In genomic region chr6:17170782-17171272, GRCm38 (mm10) we compare ENCODE assay signal across 8 mouse cellular contexts.
DNase-seq lines count a peak whose midpoint lies in the region; ATAC-seq and TF ChIP-seq lines count a peak whose summit lies in the region.

No protein-coding gene starts in this region.

- ATAC-seq in liver, postnatal 0 days, result no peak
- no peak for ATAC-seq in liver, embryonic 12.5 days
- peak; percentile 35 for ATAC-seq in forebrain, embryonic 14.5 days
- ATAC-seq in hindbrain, embryonic 14.5 days (ENCODE audit: low FRiP score), result peak; percentile 45; the same call in 1 of the 2 replicates
- peak; percentile 29 for ATAC-seq in midbrain, embryonic 16.5 days
- ATAC-seq in megakaryocyte, adult 5-6 weeks (ENCODE audit: poor library complexity, severe bottlenecking), result no peak

- H3K27me3 ChIP-seq in liver, postnatal 0 days (ENCODE audit: insufficient read depth, low read length), result no peaks in the 10 kb centered on the region
- no peaks in the 10 kb centered on the region for H3K27me3 ChIP-seq in liver, embryonic 12.5 days (replicated peaks)
- H3K27me3 ChIP-seq in forebrain, embryonic 14.5 days (replicated peaks; ENCODE audit: control insufficient read depth, insufficient read depth, low read length), result no peaks in the 10 kb centered on the region
- H3K27me3 ChIP-seq in hindbrain, embryonic 14.5 days (ENCODE audit: control insufficient read depth, insufficient read depth, low read length), result no peaks in the 10 kb centered on the region
- no peaks in the 10 kb centered on the region for H3K27me3 ChIP-seq in midbrain, embryonic 16.5 days (ENCODE audit: control insufficient read depth, insufficient read depth, low read depth, low read length)

- H3K4me2 ChIP-seq in liver, postnatal 0 days (ENCODE audit: low read depth, low read length), result peak overlapping the region; percentile 47
- no peak overlapping the region for H3K4me2 ChIP-seq in liver, embryonic 12.5 days
- H3K4me2 ChIP-seq in forebrain, embryonic 14.5 days (ENCODE audit: low read length), result peak overlapping the region; percentile 36
- H3K4me2 ChIP-seq in hindbrain, embryonic 14.5 days (replicated peaks), result peak overlapping the region; percentile 37
- peak overlapping the region; percentile 49 for H3K4me2 ChIP-seq in midbrain, embryonic 16.5 days (ENCODE audit: low read length)

- no peaks in the 10 kb centered on the region for H3K9me3 ChIP-seq in liver, postnatal 0 days (ENCODE audit: low read length)
- no peaks in the 10 kb centered on the region for H3K9me3 ChIP-seq in liver, embryonic 12.5 days (replicated peaks)
- H3K9me3 ChIP-seq in forebrain, embryonic 14.5 days (replicated peaks; ENCODE audit: control insufficient read depth, low read length), result no peaks in the 10 kb centered on the region
- H3K9me3 ChIP-seq in hindbrain, embryonic 14.5 days (ENCODE audit: control insufficient read depth, low read length), result no peaks in the 10 kb centered on the region
- H3K9me3 ChIP-seq in midbrain, embryonic 16.5 days (replicated peaks; ENCODE audit: control insufficient read depth, low read length, poor library complexity, severe bottlenecking), result peaks cover 2% of the 10 kb centered on the region; the same call in 1 of the 2 replicates

- peaks cover 6% of the 10 kb centered on the region; the same call in 1 of the 2 replicates for H3K4me1 ChIP-seq in liver, postnatal 0 days (ENCODE audit: insufficient read depth)
- no peaks in the 10 kb centered on the region for H3K4me1 ChIP-seq in liver, embryonic 12.5 days
- H3K4me1 ChIP-seq in forebrain, embryonic 14.5 days (ENCODE audit: control insufficient read depth, insufficient read depth, low read length), result peaks cover 18% of the 10 kb centered on the region
- peaks cover 22% of the 10 kb centered on the region for H3K4me1 ChIP-seq in hindbrain, embryonic 14.5 days (replicated peaks; ENCODE audit: control insufficient read depth, insufficient read depth, low read length)
- H3K4me1 ChIP-seq in midbrain, embryonic 16.5 days (ENCODE audit: control insufficient read depth, insufficient read depth, low read length), result peaks cover 22% of the 10 kb centered on the region

- H3K9ac ChIP-seq in liver, postnatal 0 days (replicated peaks), result no peak overlapping the region
- no peak overlapping the region for H3K9ac ChIP-seq in liver, embryonic 12.5 days
- H3K9ac ChIP-seq in forebrain, embryonic 14.5 days (ENCODE audit: low read length), result 0 out of 2 replicates have a peak overlapping the region, but pooled peaks have one; percentile 37
- peak overlapping the region; percentile 32; the same call in 1 of the 2 replicates for H3K9ac ChIP-seq in hindbrain, embryonic 14.5 days
- H3K9ac ChIP-seq in midbrain, embryonic 16.5 days (ENCODE audit: low read depth, low read length), result peak overlapping the region; percentile 26; the same call in 1 of the 2 replicates

- 47% methylated on average over 7 of the region's 7 CpGs for WGBS in liver, postnatal 0 days (ENCODE audit: insufficient replicate concordance)
- 39% methylated on average over 7 of the region's 7 CpGs for WGBS in liver, embryonic 12.5 days (ENCODE audit: insufficient replicate concordance)
- WGBS in forebrain, embryonic 14.5 days, result 20% methylated on average over 7 of the region's 7 CpGs
- WGBS in hindbrain, embryonic 14.5 days, result 26% methylated on average over 7 of the region's 7 CpGs
- 21% methylated on average over 7 of the region's 7 CpGs for WGBS in midbrain, embryonic 16.5 days

- DNase-seq in liver, postnatal 0 days, result no peak
- DNase-seq in forebrain, embryonic 14.5 days (ENCODE audit: low spot score), result no peak
- peak; percentile 61 for DNase-seq in hindbrain, embryonic 14.5 days (ENCODE audit: low spot score)
- DNase-seq in natural killer cell, adult 2 months (ENCODE audit: low spot score in 2 of 2), result no peak
- DNase-seq in layer of hippocampus, postnatal 25 days (ENCODE audit: extremely low spot score in 1 of 2, low spot score in 1 of 2), result no peak

- no peaks in the 10 kb centered on the region for H3K36me3 ChIP-seq in liver, postnatal 0 days (replicated peaks; ENCODE audit: insufficient read depth, low read length)
- H3K36me3 ChIP-seq in liver, embryonic 12.5 days, result no peaks in the 10 kb centered on the region
- H3K36me3 ChIP-seq in forebrain, embryonic 14.5 days (ENCODE audit: control insufficient read depth, insufficient read depth, low read length), result no peaks in the 10 kb centered on the region
- no peaks in the 10 kb centered on the region for H3K36me3 ChIP-seq in hindbrain, embryonic 14.5 days (replicated peaks; ENCODE audit: control insufficient read depth, insufficient read depth)
- H3K36me3 ChIP-seq in midbrain, embryonic 16.5 days (ENCODE audit: control insufficient read depth, insufficient read depth, low read length), result no peaks in the 10 kb centered on the region

- H3K4me3 ChIP-seq in liver, postnatal 0 days (ENCODE audit: low read depth, low read length), result no peak overlapping the region
- no peak overlapping the region for H3K4me3 ChIP-seq in liver, embryonic 12.5 days
- H3K4me3 ChIP-seq in forebrain, embryonic 14.5 days (ENCODE audit: low read depth, low read length), result no peak overlapping the region
- H3K4me3 ChIP-seq in hindbrain, embryonic 14.5 days (replicated peaks; ENCODE audit: low read length), result no peak overlapping the region
- H3K4me3 ChIP-seq in midbrain, embryonic 16.5 days (ENCODE audit: low read depth, low read length), result no peak overlapping the region

- no peak for TF ChIP-seq EP300 in liver, postnatal 0 days (IDR thresholded peaks at IDR 0.05; ENCODE audit: low read depth)

- no peak for TF ChIP-seq CTCF in liver, postnatal 0 days (IDR thresholded peaks at IDR 0.05; ENCODE audit: low read depth)

- H3K27ac ChIP-seq in liver, postnatal 0 days (ENCODE audit: low read depth), result no peak overlapping the region
- no peak overlapping the region for H3K27ac ChIP-seq in liver, embryonic 12.5 days
- peak overlapping the region; percentile 54; the same call in 1 of the 2 replicates for H3K27ac ChIP-seq in forebrain, embryonic 14.5 days (ENCODE audit: low read depth, low read length)
- H3K27ac ChIP-seq in hindbrain, embryonic 14.5 days, result peak overlapping the region; percentile 63
- peak overlapping the region; percentile 79 for H3K27ac ChIP-seq in midbrain, embryonic 16.5 days (ENCODE audit: low read length)

Comparison
In these comparisons a context has a peak if more than half of its experiments do, and no peak if none do; other contexts are left out.
1. ATAC-seq: peak in forebrain, embryonic 14.5 days (single experiment), hindbrain, embryonic 14.5 days (single experiment) and midbrain, embryonic 16.5 days (single experiment); none in liver, postnatal 0 days (single experiment), liver, embryonic 12.5 days (single experiment) and megakaryocyte, adult 5-6 weeks (single experiment).
2. H3K27ac ChIP-seq: peak in forebrain, embryonic 14.5 days (single experiment), hindbrain, embryonic 14.5 days (single experiment) and midbrain, embryonic 16.5 days (single experiment); none in liver, postnatal 0 days (single experiment) and liver, embryonic 12.5 days (single experiment).
3. H3K9ac ChIP-seq: peak in forebrain, embryonic 14.5 days (single experiment), hindbrain, embryonic 14.5 days (single experiment) and midbrain, embryonic 16.5 days (single experiment); none in liver, postnatal 0 days (single experiment) and liver, embryonic 12.5 days (single experiment).